Mouse (Mus musculus) layer of hippocampus, postnatal 14 days (tissue): ENCODE measurements around the gene Nr0b2. TPM values are rescaled to one million over a fixed set of nuclear protein-coding genes. Genes with fewer than 3 reads are reported as not detected.

Source experiments
- DNase-seq, 2 experiments: peaks; one replicate each; pipeline ENCODE4 v3.0.0; 2021 to 2022; ENCODE audit warnings: low spot score in 2 of 2, mixed read lengths in 1 of 2
- microRNA-seq, 2 experiments: library from miRNA; unstranded; fragments of <30 nt; microRNA quantifications; one replicate each; pipeline ENCODE4 v1.2.0; 2021
- total RNA-seq, 2 experiments: library from RNA; stranded (reverse); gene quantifications; 2 replicates each; pipeline ENCODE4 v1.2.3; 2021

Nr0b2 gene
- total RNA-seq, 2 experiments from 2014 or later: not detected

DNA sequence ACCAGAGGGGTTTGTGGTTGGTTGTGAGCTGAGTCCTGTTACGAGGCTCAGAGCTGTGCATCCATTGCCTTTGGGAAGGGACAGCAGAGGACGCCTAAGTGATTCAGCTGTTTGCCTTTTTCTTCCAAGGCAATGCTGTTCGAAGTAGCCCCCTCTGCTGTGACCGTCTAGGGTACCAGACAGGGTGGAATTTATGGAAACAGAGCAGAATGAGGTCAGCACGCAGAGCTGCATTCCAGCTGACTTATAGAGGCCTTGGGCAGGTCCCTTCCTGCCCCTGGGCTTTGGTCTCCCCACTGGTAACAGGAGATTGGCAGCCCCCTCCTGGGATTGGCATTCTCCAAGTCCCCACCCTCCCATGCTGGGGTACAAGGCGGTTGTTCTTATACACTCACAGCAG lies 51.7 kb downstream of the Nr0b2 start:
- no peak for DNase-seq

DNA sequence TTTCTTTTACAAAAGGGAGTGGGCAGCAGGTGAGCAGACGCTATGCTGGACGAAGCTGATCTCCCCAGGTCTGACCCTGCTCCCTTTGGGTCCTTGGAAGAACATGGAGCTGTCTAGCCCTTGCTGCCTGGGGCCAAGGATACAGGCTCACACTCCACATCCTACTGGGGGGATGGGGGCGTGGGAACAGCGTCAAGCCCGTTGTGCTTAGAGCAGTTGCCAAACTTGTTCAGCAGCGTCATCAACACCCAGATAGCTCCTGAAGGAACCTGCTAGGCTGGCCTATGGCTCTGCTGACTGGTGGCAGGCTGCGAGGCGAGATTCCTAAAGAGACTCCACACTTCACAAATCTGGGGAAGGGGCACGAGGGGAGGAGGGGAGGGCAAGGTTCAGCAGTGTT lies 52.2 kb downstream of the Nr0b2 start:
- DNase-seq: no peak

Small RNAs within 50 kb of the gene (microRNA-seq; reads per million reads assigned to microRNA genes)
- 0 reads per million in 2 experiments for gene Gm23158

Other genes with a start within 250 kb of the Nr0b2 start
- 10 to 100 TPM; 67.8 to 68.9 TPM for gene Wdtc1, start 199.9 kb upstream of the Nr0b2 start, total RNA-seq
- 10 to 100 TPM; 60.0 to 62.8 TPM for gene Slc9a1, start 183.7 kb upstream of the Nr0b2 start, total RNA-seq
- gene Tent5b, start 73.2 kb upstream of the Nr0b2 start, total RNA-seq: under 1 TPM in 1 of 2 experiments, not detected in 1; 0.17 TPM
- gene Trnp1, start 54.8 kb upstream of the Nr0b2 start, total RNA-seq: 100 to 1,000 TPM; 188 to 190 TPM
- gene Kdf1, start 34.4 kb upstream of the Nr0b2 start, total RNA-seq: not detected
- gene Nudc, start 7.4 kb upstream of the Nr0b2 start, total RNA-seq: 100 to 1,000 TPM; 101 to 113 TPM
- gene Gpatch3, start 21.4 kb downstream of the Nr0b2 start, total RNA-seq: 1 to 10 TPM; 8.0 TPM
- 10 to 100 TPM; 11.1 to 11.4 TPM for gene Gpn2, start 31.0 kb downstream of the Nr0b2 start, total RNA-seq
- 1 to 10 TPM; 1.2 to 1.5 TPM for gene Sfn, start 48.8 kb downstream of the Nr0b2 start, total RNA-seq
- 10 to 100 TPM; 30.0 to 36.7 TPM for gene Zdhhc18, start 96.8 kb downstream of the Nr0b2 start, total RNA-seq
- 1 to 10 TPM; 6.8 to 9.1 TPM for gene Pigv, start 119.3 kb downstream of the Nr0b2 start, total RNA-seq
- gene Arid1a, start 203.4 kb downstream of the Nr0b2 start, total RNA-seq: 10 to 100 TPM; 75.3 to 76.5 TPM